Mouse (Mus musculus) megakaryocyte-erythroid progenitor cell, adult 5-6 weeks (primary cell): Measurements from ENCODE around the gene Cacna2d1. TPM values are rescaled to one million over a fixed set of nuclear protein-coding genes. Genes with fewer than 3 reads are reported as not detected.

ENCODE experiments used
- ATAC-seq: replicated peaks from 2 replicates; pipeline ENCODE4 v1.8.0; 2016; ENCODE audit warnings: mild to moderate bottlenecking, inconsistent platforms; ENCODE audit not compliant: severe bottlenecking, poor library complexity, low FRiP score, low TSS enrichment
- total RNA-seq, 2 experiments: library from RNA; stranded (forward) in 1 of 2; stranded (reverse) in 1 of 2; fragments of 200-1000, 215-1000 nt in 1 of 2; fragments of >200 nt in 1 of 2; fragmentation: Nextera tagmentation in 1 of 2; gene quantifications; 2 replicates each; pipeline ENCODE4 v1.2.3; 2014 to 2017

Cacna2d1 gene
- total RNA-seq, 2 experiments from 2014 or later: not detected

DNA sequence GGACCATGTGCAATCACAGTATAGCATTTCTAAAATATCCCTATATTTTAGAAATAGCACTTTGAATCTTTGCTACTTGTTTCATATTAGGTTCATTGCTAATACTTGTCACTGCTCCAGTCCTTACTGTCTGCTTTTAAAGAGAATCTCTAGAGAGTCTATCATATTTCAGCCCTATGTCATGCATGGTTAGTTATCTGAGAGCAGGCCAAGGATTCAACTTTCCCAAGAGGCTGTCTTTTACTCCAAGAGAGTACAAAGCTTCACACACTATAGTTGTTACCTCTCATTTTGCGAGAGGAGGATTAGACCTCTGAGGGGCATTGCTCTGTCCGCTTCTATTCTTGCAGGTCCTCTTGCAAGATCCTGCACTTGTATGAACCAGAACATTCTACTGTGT is 44.7 kb downstream of the Cacna2d1 start:
- ATAC-seq: no peak

GRCm38 (mm10) chr5:15982573-15982972 is 48.1 kb downstream of the Cacna2d1 start:
- no peak for ATAC-seq

DNA sequence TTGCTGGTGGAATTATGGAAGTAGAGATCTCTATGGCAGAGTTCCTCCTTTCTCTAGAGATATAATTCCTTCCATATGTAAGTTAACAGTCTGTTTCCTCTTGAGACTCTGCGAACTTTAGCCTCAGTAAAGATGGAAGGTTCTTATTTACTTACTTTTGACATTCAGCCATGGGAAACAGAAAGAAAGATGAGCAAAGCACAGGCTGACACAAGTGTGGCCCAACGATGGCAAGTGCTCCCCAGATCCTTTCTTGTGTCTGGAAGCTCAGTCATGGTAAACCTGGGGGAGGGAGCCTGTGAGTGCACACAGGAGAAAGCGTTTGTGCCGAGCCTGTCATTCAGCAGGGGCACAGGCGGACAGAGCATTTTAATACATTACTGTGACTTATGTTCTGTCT is 48.9 kb downstream of the Cacna2d1 start:
- no peak for ATAC-seq

DNA sequence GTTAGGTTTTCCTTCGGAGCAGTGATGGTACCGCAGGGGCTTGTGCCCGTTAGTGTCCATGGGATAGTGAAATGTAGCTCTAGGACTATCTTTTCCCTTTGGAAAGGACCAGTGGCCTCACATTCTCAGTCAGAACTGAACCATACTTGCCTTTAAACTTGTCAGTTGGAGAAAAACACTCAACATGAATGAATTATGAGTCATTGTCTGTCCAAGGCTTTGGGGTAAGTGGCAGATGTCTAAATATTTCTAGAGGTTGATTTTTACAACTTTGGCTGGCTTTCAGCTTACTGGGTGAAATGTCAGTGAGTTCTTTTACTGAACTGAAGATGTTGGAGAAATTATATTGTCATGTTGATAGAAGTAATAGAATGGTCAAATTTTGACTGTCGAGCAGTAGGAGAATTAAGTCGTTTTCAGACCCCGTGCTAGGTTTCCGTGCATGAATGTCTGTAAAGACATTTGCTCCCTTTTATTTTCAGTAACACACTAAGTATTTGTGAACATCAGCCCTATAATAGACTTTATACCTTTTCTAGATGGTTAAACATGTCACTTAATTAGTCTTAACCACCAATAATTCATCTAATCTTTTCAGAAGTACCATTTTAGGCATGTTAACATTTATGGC is 50.9 kb downstream of the Cacna2d1 start:
- no peak for ATAC-seq

DNA sequence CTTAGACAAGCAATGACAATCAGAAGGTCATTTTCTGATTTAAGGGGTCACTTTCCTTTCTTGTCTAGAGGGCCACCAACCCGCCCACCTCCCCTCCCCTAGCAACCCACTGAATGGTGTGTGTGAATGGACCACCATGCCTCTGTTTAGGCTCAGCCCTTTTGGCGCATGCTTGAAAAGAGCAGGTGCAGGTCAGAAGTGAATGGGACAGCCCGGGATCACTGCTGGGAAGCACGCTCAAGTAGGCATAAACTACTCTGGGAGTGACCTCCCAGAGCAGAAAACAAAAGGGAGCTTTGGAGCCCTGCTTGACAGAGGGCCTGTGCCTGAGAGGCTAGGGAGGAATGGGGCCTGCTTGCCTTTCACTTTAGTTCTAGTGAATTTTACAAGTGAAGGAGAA is 51.4 kb downstream of the Cacna2d1 start:
- ATAC-seq: no peak

- no peak for ATAC-seq
Observed at GRCm38 (mm10) chr5:15991428-15992139, 57.1 kb downstream of the Cacna2d1 start.

DNA sequence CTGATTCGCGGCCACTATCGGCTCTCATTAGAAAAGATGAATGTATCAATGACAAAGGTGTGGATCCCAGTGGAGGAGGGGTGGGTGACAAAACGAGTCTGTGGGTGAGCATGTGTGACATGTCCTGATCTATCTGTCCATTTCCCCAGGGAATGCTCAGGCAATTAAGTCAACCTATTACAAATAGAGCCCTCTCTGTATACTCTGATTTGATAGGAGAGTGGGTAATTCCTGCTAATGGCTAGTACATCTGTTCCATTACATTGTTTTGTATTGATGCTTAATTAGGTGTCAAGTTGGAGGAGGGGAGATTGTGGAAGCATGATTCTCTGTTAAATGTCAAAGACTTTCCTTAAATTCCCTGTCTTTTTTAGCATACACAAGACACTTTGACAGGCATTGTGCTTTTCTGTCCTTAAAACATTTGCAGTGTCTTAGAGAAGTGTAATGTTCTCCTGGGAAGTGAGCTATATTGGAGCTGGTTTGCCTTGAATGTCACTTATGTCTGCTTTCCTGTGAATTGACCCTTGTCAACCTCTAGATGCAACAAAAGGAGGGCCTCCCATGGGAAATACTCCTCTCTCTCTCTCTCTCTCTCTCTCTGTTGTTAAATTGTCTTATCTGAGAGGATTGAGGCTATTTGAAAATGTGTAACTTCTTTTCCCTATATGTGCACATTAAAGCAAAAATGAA is 58.9 kb downstream of the Cacna2d1 start:
- no peak for ATAC-seq

GRCm38 (mm10) chr5:15997190-15997589 is 62.7 kb downstream of the Cacna2d1 start:
- ATAC-seq: no peak

- ATAC-seq: no peak
Observed at GRCm38 (mm10) chr5:15997769-15998168, 63.3 kb downstream of the Cacna2d1 start.

- no peak for ATAC-seq
Observed at GRCm38 (mm10) chr5:16000917-16001316, 66.4 kb downstream of the Cacna2d1 start.

GRCm38 (mm10) chr5:16002431-16003063 is 68.1 kb downstream of the Cacna2d1 start:
- no peak for ATAC-seq

GRCm38 (mm10) chr5:16004305-16004704 is 69.8 kb downstream of the Cacna2d1 start:
- ATAC-seq: no peak

DNA sequence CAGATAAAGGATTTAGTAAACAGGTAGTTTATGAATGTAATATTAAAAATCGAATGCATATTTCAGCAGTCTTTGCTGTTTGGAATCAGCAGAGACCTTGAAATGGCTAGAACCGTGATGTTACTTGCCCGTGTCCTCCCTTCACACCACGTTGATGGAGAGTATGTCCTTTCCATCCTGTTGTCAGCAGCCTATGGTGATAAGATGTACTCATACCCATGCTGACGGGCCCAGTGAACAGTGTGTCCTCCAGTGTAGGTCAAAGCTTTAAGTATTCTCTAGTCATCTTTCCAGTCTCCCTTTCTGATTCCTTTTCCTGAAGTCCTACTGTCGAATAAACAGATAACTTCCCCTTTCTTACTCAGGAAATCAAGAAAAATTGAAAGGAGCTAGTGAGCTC is 72.5 kb downstream of the Cacna2d1 start:
- no peak for ATAC-seq

DNA sequence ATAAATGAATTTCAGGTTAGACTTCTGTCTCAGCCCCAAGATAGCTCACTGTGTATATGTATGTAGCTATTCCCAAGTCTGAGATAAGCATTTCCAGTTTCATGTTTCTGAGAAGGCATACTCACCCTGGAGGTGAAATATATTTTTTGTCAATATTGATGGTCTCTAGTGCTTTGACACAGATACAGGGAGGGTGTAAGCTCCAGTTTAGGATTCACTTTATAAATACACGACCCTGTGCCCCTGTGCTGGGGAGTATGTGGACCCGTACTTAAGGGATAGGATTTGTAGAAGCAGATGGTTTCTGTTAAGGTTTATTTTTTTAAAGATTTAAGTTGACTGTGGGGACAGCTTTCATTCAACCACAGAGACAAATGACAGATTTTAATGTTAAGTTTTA is 79.2 kb downstream of the Cacna2d1 start:
- no peak for ATAC-seq

- ATAC-seq: no peak
Observed at GRCm38 (mm10) chr5:16014392-16014791, 79.9 kb downstream of the Cacna2d1 start.

DNA sequence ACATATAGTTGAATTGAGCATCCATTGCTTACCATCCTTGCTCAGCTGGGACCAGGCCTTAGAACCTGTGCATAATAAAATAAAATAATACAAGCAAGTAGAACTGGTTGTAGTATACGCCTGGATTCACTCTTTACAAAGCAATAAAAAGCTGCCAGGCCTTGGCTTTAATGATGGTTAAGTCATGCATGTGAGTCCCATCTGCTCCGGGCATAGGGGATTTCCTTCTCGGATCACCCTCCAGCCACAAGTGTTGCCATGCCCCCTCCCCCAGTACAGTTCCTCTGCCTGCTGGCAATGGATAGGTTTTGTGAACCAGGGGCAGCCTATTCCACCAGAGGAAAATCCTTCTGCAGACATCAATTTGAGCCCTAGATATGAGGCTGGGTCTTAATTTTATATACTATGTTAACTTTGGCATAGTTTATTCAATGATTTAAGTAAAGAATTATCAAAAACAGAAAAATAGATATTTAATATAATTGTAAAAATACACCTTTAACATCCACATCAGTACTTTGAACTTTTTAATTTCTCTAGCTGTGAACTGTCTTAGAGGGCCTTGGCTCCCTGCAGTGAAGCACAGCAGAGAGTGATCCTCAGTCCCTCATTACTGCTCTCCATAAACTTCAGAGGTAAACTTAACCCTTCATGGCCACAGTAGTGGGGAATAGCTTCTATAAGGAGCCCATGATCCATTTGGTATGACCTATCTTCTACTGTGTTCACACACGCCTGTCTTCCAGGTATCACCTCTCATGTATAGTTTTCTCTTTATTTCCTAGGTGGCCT is 90.3 kb downstream of the Cacna2d1 start:
- no peak for ATAC-seq

- no peak for ATAC-seq
Observed at GRCm38 (mm10) chr5:16028881-16029280, 94.4 kb downstream of the Cacna2d1 start.

GRCm38 (mm10) chr5:16029481-16029880 is 95.0 kb downstream of the Cacna2d1 start:
- ATAC-seq: no peak

- ATAC-seq: no peak
Observed at GRCm38 (mm10) chr5:16033569-16033968, 99.1 kb downstream of the Cacna2d1 start.

- ATAC-seq: no peak
Observed at GRCm38 (mm10) chr5:16035259-16035658, 100.8 kb downstream of the Cacna2d1 start.
